Mouse (Mus musculus) left cerebral cortex, postnatal 10 days (tissue): ENCODE results near the gene Atf7ip. TPM values are rescaled to one million over a fixed set of nuclear protein-coding genes. Genes with fewer than 3 reads are reported as not detected.

Experiments
- DNase-seq, 2 experiments: peaks; one replicate each; pipeline ENCODE4 v3.0.0; 2021 to 2022; ENCODE audit warnings: low spot score in 2 of 2, mixed read lengths in 1 of 2; ENCODE audit errors: extremely low spot score in 1 of 2
- intact Hi-C: fragments of 180-260 bp; cut with DNase I; formaldehyde crosslinking; loops from one replicate; pipeline ENCODE4 v1.15.1; 2025
- total RNA-seq, 2 experiments: library from RNA; stranded (reverse); gene quantifications; 2 replicates each; pipeline ENCODE4 v1.2.3; 2021

Atf7ip gene
- total RNA-seq, 2 experiments from 2014 or later: 119 to 135 TPM

DNA sequence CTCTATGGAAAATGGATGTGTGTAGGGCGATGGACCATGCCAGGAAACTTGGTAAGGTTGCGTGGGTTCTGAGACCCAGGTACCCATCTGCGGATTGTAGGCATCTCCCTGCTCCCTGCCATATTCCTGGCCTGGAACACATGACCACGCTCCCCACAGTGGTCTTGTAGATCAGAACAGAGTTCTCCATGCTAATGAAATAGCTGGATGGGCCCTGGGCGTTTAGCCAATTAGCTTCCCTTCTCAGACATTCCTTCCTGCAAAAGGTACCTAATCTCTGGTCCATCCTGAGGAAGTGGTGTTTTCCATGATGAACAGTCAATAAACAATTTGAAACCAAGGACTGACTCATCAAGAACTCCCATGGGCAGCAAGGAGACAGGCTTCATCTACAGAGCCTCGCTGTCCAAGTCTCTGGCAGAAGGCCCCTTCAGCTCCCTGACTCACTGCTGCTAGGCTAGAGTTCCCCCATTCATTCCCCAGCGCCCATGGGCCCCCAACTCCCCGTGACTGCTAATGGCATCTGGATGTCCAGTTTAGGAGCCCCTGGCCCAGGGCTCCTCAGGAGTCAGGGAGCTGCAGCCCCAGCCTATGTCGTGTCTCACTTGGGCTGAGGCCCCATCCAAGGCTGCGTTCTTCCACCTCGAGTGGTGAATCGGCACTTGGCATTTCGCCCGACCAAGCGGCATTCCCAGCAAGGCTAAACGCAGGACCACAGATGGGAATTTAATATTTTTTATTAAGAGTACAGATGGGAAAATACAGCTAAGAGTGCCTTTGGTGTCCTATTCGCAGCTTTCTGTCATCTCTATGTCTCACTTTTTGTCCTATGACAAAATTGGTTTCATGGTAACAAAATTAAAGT lies 105.6 kb downstream of the Atf7ip start:
- peak in 1 of 2 experiments; percentile 35 for DNase-seq
- intact Hi-C loops: no loop called here

DNA sequence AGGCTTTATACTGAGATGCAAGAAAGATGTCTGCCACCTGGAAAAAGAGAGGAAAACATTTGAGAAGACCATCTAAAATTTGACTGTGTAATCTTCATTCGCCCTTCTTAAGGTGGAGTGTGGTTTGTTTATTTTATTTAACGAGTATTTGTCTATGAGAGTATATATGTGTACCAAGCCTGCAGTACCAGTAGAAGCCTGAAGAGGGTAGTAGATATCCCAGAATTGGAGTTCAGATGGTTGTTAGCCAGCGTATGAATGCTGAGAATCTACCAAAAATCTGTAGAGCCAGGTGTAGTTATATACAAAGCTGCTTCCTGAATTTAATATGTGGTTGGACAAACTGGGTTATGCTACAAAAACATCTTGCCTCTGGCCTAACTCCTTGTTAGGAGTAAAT lies 106.3 kb downstream of the Atf7ip start:
- intact Hi-C loops: no loop called here
- DNase-seq: no peak

DNA sequence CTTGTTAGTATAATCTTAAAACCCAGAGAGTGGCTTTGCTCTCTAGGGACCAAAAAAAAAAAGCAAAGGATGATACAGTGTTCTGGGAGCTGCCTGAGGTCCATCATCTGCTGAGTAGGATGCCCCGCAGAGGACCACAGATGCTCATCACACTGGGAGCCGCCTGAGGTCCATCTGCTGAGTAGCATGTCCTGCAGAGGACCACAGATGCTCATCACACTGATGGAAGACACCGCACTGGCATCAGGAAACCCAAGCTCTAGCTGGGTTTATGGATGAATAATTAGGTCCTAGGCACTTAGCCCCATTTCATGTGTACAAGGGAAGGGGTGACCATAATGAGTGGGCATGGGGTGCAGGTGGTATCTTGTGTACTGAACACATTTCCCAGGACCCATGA lies 108.2 kb downstream of the Atf7ip start:
- intact Hi-C loops: no loop called here
- no peak for DNase-seq

DNA sequence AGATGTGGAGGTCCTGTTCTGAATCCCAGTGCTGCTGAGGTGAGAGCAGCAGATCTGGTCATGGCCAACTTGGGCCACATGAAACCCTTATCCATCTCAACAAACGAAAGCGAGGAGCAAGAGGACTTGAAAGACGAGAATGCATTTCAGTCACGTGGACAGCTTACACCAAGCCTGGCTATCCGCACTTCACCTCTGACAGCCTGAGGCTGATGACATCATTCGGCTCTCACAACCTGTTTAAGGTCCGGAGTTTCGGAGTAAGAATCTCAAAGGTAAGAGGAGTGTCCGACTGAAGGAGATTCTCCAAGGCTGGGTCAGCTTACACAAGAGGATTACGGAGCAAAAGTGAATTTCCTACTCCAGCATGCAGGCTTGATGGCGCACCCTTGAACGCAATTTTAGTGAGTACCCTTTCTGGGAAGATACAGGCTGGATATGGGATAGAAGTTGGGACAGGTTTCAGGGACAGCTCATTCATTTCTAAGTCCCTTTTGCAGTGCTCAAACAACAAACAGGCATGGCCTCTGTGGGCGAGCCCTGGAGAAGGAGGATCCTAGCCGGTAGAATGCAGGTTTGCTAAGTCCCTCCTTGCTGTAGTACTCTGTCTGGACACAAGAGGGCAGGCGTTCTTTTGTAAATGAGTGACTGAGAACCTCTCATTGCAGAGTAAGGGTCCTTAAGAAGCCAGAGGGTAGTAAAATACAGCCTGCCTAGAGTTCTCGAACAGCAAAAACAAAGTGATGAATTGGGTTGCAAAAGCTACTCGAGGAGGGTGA lies 114.6 kb downstream of the Atf7ip start:
- peak; percentile 70 to 82 for DNase-seq
- intact Hi-C loops: loop anchor here (2.0 kb wide), 1 partner anchor 122 kb away; no protein-coding TSS in a partner anchor

DNA sequence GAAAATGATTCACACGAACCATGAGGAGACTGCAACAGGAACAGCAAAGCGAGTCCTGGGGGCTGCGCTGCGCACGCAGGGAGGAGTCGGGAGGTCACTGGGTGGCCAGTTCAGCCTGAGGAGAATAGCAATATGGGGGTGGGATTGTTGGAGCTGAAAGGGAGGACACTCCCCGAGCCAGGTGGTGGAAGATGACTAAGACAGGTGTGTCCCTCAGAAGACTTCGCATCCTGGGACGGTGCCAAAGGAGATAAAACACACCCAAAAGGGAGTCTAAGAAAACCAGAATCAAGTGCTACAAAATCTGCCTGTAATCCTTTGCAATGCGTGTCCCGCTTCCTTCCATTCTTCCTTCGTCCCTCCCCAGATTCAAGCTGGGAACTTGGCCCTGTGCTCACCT lies 119.5 kb downstream of the Atf7ip start:
- no peak for DNase-seq
- intact Hi-C loops: no loop called here

DNA sequence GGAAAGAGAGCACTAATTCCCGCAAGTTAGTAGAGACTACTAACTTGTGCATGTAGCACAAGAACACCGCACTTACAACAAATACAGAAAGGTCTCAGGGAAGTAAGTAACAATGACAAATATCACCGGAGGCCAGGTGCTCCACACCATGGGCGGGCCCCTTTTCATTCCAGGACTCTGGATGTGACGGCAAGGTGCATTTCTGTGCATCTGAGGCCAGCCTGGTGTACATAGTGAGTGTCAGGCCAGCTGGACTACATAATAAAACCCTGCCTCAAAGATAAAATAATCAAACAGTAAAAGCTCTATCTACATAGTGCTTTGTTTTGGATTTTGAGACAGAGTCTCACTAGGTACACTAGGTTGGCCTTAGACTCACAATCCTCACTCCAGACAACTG lies 123.7 kb downstream of the Atf7ip start:
- no peak for DNase-seq
- intact Hi-C loops: no loop called here

DNA sequence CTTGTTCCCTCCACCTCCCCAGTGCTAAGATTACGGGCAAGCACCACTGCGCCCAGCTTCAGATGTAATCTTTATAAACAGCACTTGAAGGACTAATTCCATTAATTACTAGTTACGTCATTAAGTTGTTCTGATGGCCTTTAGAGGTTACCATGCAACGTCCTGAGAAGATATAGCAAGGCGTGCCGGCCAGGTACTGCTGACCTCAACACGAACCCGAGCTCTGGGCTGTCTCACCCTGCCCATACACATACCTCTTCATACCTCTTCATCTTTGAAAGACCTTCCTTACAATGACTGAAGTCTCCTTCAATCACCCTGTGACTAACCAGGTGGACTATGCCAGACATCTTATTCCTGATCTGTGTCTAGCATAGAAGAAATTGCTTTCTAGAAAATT lies 125.6 kb downstream of the Atf7ip start:
- DNase-seq: no peak
- intact Hi-C loops: no loop called here

DNA sequence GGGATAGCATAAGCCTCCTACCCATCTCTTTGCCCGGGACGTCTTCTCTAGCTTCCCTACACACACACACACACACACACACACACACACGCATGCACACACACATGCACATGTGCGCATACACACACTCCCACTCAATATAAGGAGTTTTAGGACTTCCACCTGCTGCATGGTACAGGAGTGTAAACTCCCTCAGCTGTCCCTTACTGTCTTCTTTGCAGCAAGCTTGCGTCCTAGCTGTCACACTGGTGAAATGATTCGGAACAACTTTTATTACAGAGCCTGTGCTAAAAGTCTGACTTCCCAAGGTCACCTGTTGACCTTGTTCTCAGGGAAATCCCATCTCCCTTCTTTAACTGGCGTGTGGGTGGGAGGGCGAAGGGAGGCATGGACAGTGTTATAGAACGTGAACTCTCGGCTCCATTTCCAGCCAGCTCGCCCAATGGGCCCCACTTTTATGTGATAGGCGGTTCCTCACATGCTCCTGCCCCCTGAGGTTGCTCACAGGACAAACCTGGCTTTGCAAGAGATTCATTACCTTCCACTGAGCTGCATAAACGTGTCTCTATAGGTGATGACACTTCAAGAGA lies 126.1 kb downstream of the Atf7ip start:
- DNase-seq: no peak
- intact Hi-C loops: no loop called here

DNA sequence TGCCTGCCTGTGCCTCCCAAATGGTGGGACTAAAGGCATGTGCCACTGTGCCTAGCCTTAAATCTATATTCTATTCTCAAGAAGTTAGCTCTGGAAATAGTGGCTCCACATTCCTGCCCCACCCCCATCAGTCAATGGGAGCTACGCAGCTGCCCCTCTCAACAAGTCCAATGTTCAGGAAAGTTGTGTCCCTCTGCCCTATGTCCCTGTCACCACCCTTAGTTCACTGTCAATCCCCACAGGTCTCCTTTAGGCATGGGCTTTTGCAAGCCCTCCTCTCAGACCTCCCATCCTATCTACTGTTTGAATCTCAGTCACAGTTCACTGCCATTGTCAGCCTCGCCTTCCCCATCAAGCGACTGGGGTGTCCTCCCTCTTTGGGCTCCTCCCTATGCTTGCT lies 127.2 kb downstream of the Atf7ip start:
- DNase-seq: no peak
- intact Hi-C loops: no loop called here

DNA sequence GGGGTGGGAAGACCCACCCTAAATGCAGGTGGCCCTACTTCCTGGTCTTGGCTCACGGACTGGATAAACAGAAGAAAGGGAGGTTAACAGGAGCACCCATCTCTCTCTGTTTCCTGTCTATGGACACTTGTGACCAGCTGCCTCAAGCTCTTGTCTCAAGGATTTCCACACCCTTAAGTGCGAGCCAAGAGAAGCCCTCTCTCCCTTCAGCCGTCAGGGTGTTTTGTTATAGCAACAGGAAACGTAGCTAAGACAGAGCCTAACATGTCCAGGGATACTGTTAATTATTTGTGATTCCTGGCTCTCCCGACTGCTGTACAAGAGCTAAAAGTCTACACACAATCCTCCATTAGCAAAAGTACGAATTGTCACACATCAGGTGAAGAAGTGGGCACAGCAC lies 127.8 kb downstream of the Atf7ip start:
- intact Hi-C loops: no loop called here
- no peak for DNase-seq

DNA sequence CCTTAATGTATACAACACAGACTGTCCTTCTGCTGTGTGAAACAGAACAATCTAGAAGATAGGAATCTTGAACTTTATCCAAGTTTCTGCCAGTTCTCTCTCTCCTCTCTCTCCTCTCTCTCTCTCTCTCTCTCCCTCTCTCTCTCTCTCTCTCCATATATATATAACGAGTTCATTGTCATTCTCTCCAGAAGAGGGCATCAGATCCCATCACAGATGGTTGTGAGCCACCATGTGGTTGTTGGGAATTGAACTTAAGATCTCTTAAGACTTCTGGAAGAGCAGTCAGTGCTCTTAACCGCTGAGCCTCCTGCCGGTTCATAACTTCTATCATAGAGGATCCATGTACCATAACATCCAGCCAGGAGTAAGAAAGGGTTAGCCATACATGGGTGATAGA lies 129.0 kb downstream of the Atf7ip start:
- no peak for DNase-seq
- intact Hi-C loops: no loop called here

DNA sequence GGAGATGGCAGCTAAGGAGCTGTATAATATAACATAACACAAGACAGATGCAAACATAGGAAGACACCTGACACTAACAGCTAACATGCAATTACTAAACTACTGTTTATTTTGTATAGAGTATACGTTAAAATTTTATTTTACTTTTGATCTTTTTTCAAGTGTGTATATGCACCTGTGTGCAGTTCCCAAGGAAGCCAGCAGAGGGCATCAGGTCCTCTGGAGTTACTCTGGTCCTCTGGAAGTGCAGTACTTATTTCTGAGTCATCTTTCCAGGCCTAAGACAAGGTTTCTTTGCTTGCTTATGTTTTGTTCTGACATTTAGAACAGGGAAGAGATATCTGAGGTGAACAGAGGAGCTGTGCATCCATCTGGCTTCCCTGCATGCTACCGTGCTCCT lies 138.2 kb downstream of the Atf7ip start:
- intact Hi-C loops: loop anchor here (10.0 kb wide), 1 partner anchor 71 kb away; no protein-coding TSS in a partner anchor

DNA sequence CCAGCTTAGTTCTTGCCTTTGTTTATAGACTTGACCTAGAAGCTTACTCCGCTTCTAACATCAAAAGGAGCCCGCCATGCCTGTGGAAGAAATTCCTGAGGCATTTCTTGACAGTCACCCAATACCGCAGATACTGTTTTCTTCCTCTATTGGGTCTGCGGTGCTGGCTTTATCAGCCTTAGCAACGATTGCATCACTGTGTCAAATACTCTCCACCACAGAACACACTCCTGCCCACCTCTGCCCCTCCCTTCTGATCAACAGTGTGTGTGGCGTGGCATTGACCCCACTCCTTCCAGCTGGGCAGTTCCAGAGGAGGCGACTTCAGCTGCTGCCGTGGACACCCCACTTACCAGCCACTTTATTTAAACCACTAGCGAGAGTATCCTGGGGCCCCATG lies 139.8 kb downstream of the Atf7ip start:
- intact Hi-C loops: loop anchor here (10.0 kb wide), 1 partner anchor 69 kb away; no protein-coding TSS in a partner anchor
- DNase-seq: no peak

More for the DNA sequence above, 138.2 kb downstream of the Atf7ip start:
- DNase-seq: no peak

DNA sequence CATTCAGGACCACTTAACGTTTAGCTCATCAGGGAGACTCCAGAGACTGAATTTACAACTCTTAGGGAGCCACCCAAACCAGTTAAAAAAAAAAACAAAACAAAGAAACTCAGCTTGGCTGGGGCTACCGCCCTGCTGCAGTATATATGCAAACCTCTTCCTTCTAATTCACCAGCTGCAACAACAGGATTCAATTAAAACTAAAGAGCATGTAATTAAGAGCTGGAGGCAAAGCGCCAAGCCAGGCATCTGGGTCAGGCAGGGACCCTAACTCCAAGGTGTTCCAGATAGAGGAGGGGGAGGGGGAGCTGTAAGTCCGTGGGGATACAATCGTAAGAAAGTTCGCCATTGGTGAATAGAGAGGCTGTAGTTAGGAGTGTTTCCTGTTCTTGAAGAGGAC lies 140.2 kb downstream of the Atf7ip start:
- no peak for DNase-seq
- intact Hi-C loops: loop anchor here (10.0 kb wide), 1 partner anchor 69 kb away; no protein-coding TSS in a partner anchor

DNA sequence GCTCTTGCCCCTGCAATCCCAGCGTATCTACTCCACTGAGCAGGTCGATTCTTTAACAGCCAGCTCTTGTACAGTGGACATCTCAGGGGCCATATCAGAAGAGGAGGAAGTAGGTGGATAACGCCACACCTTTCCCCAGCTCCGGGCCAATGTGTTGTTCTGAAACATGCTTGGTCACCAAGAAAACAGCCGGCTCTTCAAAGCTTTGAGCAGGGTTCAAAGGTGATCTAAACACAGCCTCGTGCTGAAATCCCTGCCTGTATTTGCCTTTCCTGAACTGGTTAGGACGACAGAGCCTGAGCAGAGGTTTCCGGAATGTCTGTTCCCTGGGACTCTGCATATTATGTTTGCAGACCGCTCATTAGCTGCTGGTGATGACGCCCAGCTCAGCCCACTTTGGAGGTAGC lies 141.5 kb downstream of the Atf7ip start:
- intact Hi-C loops: loop anchor here (10.0 kb wide), 1 partner anchor 67 kb away; no protein-coding TSS in a partner anchor

DNA sequence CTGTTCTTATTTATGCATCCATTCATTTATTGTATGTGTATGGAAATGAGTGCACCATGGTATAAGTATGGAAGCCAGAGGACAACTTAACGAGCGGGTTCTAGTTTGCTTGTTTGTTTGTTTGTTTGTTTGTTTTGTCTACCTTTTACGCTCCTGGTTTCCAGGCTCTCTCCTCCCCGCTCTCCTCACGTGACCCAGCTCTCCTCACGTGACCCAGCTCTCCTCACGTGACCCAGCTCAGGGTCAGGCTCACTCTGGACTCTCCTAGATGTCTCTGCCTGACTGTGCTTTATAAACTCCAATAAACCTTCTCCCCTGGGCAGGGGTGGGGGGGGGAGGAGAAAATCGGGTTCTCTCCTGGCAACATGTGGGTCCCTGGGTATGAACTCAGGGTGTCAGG lies 144.7 kb downstream of the Atf7ip start:
- DNase-seq: no peak
- intact Hi-C loops: no loop called here

More for the DNA sequence above, 141.5 kb downstream of the Atf7ip start:
- no peak for DNase-seq

DNA sequence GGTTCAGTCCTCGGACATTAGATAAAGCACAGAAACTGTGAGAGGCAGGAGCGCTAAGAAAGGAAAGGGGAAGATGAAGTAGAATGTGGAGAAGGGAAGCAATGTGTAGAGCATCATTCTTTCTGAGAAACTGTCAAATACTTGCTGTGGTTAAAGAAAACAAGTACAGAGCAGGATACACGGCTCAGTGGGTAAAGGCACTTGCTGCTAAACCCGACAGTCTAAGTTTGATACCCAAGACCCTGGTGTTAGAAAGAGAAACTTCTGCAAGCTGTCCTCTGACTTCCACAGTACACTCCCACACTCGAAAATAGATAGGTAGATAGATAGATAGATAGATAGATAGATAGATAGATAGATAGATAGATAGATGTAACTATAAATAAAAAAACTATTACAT lies 147.4 kb downstream of the Atf7ip start:
- no peak for DNase-seq
- intact Hi-C loops: no loop called here

DNA sequence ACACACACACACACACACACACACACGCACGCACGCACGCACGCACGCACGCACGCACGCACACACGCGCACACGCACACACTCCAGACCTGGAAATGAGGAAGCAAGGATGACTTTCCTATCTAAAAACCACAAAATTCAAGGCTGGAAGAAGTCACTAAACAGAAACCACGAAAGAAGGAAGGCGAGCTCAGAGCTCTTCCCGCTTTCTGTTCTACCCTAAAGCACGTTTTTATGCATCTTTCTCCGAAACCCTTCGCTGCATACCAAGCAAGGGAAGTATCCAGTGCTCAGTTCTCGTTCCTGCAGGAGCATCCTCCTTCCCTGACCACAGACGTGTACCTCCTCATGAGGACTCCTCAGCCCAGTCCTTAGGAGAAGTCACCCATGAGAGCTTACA lies 148.5 kb downstream of the Atf7ip start:
- no peak for DNase-seq
- intact Hi-C loops: no loop called here

DNA sequence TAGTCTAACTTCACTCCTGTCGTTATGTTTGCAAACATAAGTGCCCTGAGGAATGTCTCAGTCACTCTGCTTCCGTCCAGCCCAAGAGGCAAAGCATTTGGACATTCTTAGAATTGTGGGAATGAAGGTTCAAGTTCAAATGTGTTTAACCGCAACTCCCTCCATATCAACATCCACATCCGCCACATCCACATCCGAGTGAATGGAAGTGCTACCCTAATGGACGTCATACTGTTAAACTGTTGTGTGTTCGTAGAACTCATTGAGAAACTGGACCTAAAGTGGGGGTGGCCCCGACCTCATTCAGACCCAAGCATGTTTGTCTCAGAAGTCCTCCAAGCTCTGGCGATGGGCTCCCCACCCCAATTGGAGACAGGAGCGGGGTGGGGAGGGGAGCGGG lies 149.8 kb downstream of the Atf7ip start:
- intact Hi-C loops: no loop called here

More for the DNA sequence above, 149.8 kb downstream of the Atf7ip start:
- no peak for DNase-seq
